Mouse (Mus musculus): ENCODE measurements around the gene Zbtb9.

DNA sequence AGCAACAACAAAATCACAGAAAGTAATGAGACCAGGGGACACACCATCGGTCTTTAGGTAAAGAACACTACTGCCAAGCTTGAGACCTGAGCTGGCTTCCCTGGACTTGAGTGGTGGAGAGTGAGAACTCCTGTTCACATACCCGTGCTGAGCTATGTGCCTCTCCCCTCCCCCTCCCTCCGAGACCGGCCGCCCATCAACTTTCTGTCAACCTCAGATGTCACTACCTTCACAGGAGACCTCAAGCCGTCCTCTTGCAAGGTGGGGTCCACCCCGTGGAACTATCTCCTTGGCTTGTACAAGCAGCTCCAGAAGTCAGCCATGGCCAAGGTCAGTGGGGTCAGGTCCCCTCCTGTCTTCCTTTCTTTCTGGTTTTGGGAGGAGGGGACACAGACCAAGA lies 59.4 kb downstream of the Zbtb9 start:
- TF ChIP-seq CTCF (IDR thresholded peaks at IDR 0.05; ENCODE audit: low read depth) (no peak), EP300 (IDR thresholded peaks at IDR 0.05; ENCODE audit: low read depth) (no peak)

Data from liver, embryonic 14.5 days (tissue).